Mouse (Mus musculus) G1E (cell line): ENCODE results near the gene Acer1. TPM values are rescaled to one million over a fixed set of nuclear protein-coding genes. Genes with fewer than 3 reads are reported as not detected.

Experiments used
- ATAC-seq: 2 replicates; pipeline ENCODE4 v1.8.0; 2016; ENCODE audit warnings: mild to moderate bottlenecking; ENCODE audit not compliant: insufficient number of reproducible peaks, poor library complexity, low FRiP score, severe bottlenecking; ENCODE audit errors: extremely low read depth
- DNase-seq: peaks from one replicate; pipeline ENCODE4 v3.0.0; 2012; ENCODE audit warnings: low spot score
- H3K27me3 ChIP-seq: 2 replicates; pipeline ENCODE4 v1.6.1; 2012; ENCODE audit warnings: mild to moderate bottlenecking, low read length, inconsistent platforms; ENCODE audit not compliant: insufficient read depth
- H3K36me3 ChIP-seq: replicated peaks from 2 replicates; pipeline ENCODE3; 2012; ENCODE audit warnings: mild to moderate bottlenecking, inconsistent platforms
- H3K4me1 ChIP-seq: 2 replicates; pipeline ENCODE4 v1.6.1; 2012; ENCODE audit warnings: low read depth, low read length, inconsistent platforms, mixed read lengths; ENCODE audit not compliant: insufficient read depth
- H3K4me3 ChIP-seq: 2 replicates; pipeline ENCODE4 v1.5.1; 2012; ENCODE audit warnings: low read depth, mild to moderate bottlenecking, inconsistent platforms, low read length, moderate library complexity, mixed read lengths
- H3K9me3 ChIP-seq: replicated peaks from 2 replicates; pipeline ENCODE4 v1.6.1; 2012; ENCODE audit warnings: inconsistent platforms
- CTCF ChIP-seq: IDR thresholded peaks from 2 replicates; pipeline ENCODE4 v1.5.1; 2012; ENCODE audit warnings: low read depth, low read length, inconsistent platforms, mixed read lengths
- GATA1 ChIP-seq: IDR thresholded peaks from 2 replicates; pipeline ENCODE4 v1.6.1; 2012; ENCODE audit warnings: borderline replicate concordance, low read length, inconsistent platforms, mixed read lengths
- GATA2 ChIP-seq: IDR thresholded peaks from 2 replicates; pipeline ENCODE4 v1.6.1; 2012; ENCODE audit warnings: low read depth, low read length, inconsistent platforms, borderline replicate concordance
- POLR2AphosphoS5 ChIP-seq: IDR thresholded peaks from 2 replicates; pipeline ENCODE4 v1.6.1; 2012; ENCODE audit warnings: low read depth, low read length, inconsistent platforms; ENCODE audit not compliant: insufficient replicate concordance
- TAL1 ChIP-seq: conservative IDR thresholded peaks from 2 replicates; pipeline ENCODE4 v1.6.1; 2012; ENCODE audit warnings: low read depth, low read length, inconsistent platforms, mixed read lengths
- polyA plus RNA-seq: library from polyadenylated mRNA; stranded (reverse); fragments of >175 nt; gene quantifications from 2 replicates; pipeline ENCODE4 v1.2.3, GENCODE M21; 2012
- total RNA-seq, 2 experiments: library from RNA; stranded (forward) in 1 of 2; stranded (reverse) in 1 of 2; fragments of 200-1000 nt in 1 of 2; fragments of >200 nt in 1 of 2; fragmentation: Nextera tagmentation in 1 of 2; gene quantifications; 2 replicates each; pipeline ENCODE4 v1.2.3; 2014 to 2017

Gene Acer1
- total and polyA plus RNA-seq, 3 experiments, result not detected

GRCm38 (mm10) chr17:56973956-56974707 lies 7.8 kb downstream of the Acer1 start:
- no peaks in the 10 kb centered on the region for H3K36me3 ChIP-seq
- TF ChIP-seq TAL1, result no peak
- TF ChIP-seq GATA2, result no peak
- no peak for TF ChIP-seq CTCF
- no peak for TF ChIP-seq POLR2AphosphoS5
- TF ChIP-seq GATA1, result no peak
- no peaks in the 10 kb centered on the region for H3K4me1 ChIP-seq
- DNase-seq (no peak), ATAC-seq (no peak)
- peaks cover 44% of the 10 kb centered on the region for H3K27me3 ChIP-seq
- H3K4me3 ChIP-seq, result no peak overlapping the region
- no peaks in the 10 kb centered on the region for H3K9me3 ChIP-seq

GRCm38 (mm10) chr17:56970081-56970480 lies 11.8 kb downstream of the Acer1 start:
- no peak overlapping the region for H3K4me3 ChIP-seq
- H3K36me3 ChIP-seq, result no peaks in the 10 kb centered on the region
- TF ChIP-seq CTCF (no peak), GATA2 (no peak)
- DNase-seq, result no peak
- H3K9me3 ChIP-seq, result no peaks in the 10 kb centered on the region
- H3K27me3 ChIP-seq, result peaks cover 17% of the 10 kb centered on the region
- no peak for ATAC-seq
- no peaks in the 10 kb centered on the region for H3K4me1 ChIP-seq

GRCm38 (mm10) chr17:56969321-56969720 lies 12.6 kb downstream of the Acer1 start:
- H3K27me3 ChIP-seq, result peaks cover 21% of the 10 kb centered on the region
- H3K4me3 ChIP-seq, result no peak overlapping the region
- H3K36me3 ChIP-seq, result no peaks in the 10 kb centered on the region
- TF ChIP-seq POLR2AphosphoS5 (no peak), TAL1 (no peak), CTCF (no peak), GATA1 (no peak), GATA2 (no peak)
- no peaks in the 10 kb centered on the region for H3K9me3 ChIP-seq
- ATAC-seq, result no peak
- DNase-seq, result no peak
- no peaks in the 10 kb centered on the region for H3K4me1 ChIP-seq

GRCm38 (mm10) chr17:56963646-56964045 lies 18.3 kb downstream of the Acer1 start:
- peaks cover 19% of the 10 kb centered on the region for H3K27me3 ChIP-seq
- no peaks in the 10 kb centered on the region for H3K9me3 ChIP-seq
- DNase-seq (no peak), ATAC-seq (no peak)
- TF ChIP-seq CTCF, result no peak
- no peaks in the 10 kb centered on the region for H3K36me3 ChIP-seq
- no peak overlapping the region for H3K4me3 ChIP-seq
- peaks cover 5% of the 10 kb centered on the region for H3K4me1 ChIP-seq

- DNase-seq, result no peak
- H3K4me1 ChIP-seq, result peaks cover 12% of the 10 kb centered on the region
- H3K27me3 ChIP-seq, result peaks cover 19% of the 10 kb centered on the region
- H3K4me3 ChIP-seq, result no peak overlapping the region
- H3K9me3 ChIP-seq, result no peaks in the 10 kb centered on the region
- no peaks in the 10 kb centered on the region for H3K36me3 ChIP-seq
- no peak for ATAC-seq
- no peak for TF ChIP-seq CTCF
- TF ChIP-seq GATA2, result no peak
- TF ChIP-seq POLR2AphosphoS5, result no peak
- TF ChIP-seq TAL1, result no peak
- no peak for TF ChIP-seq GATA1
Observed at GRCm38 (mm10) chr17:56962642-56963405, 19.1 kb downstream of the Acer1 start.

- H3K36me3 ChIP-seq, result no peaks in the 10 kb centered on the region
- ATAC-seq (no peak), DNase-seq (no peak)
- peaks cover 14% of the 10 kb centered on the region for H3K4me1 ChIP-seq
- H3K4me3 ChIP-seq, result no peak overlapping the region
- TF ChIP-seq POLR2AphosphoS5 (no peak), GATA1 (no peak), TAL1 (no peak), GATA2 (no peak)
- H3K9me3 ChIP-seq, result no peaks in the 10 kb centered on the region
- H3K27me3 ChIP-seq, result peaks cover 19% of the 10 kb centered on the region
Observed at GRCm38 (mm10) chr17:56961880-56962279, 20.0 kb downstream of the Acer1 start.

GRCm38 (mm10) chr17:56958667-56959066 lies 23.3 kb downstream of the Acer1 start:
- no peak for DNase-seq
- peaks cover 17% of the 10 kb centered on the region for H3K4me1 ChIP-seq
- H3K9me3 ChIP-seq, result no peaks in the 10 kb centered on the region
- ATAC-seq, result no peak
- H3K4me3 ChIP-seq, result no peak overlapping the region
- H3K27me3 ChIP-seq, result peaks cover 28% of the 10 kb centered on the region
- TF ChIP-seq GATA2, result no peak
- no peak for TF ChIP-seq POLR2AphosphoS5
- TF ChIP-seq GATA1, result no peak
- no peak for TF ChIP-seq CTCF
- H3K36me3 ChIP-seq, result no peaks in the 10 kb centered on the region
